Mouse (Mus musculus) adrenal gland, adult (tissue): ENCODE results near the gene Galnt12.

ENCODE experiments used
- DNase-seq, 2 experiments: peaks; one replicate each; pipeline ENCODE4 v3.0.0; 2022 to 2023; ENCODE audit warnings: low spot score in 1 of 2; ENCODE audit not compliant: inconsistent age in 2 of 2

Gene Galnt12

DNA sequence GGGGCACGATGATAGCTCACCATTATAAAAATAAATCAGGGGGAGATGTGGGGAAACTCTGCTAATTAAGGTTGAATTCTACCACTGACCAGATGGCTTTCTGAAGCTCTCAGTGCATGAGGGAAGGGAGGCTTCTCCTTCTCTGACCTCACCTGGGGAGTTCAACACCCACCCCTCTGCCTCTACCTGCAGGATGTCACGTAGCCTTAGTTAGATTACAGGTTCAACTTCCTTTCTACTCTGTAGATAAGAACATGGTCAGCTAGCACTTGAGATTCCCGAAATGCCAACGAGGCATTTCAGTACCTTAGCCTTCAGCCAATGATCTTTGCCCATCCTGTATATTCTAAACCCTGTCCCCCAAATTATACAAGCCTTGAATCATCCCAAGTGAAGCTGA, 54.9 kb downstream of the Galnt12 start:
- DNase-seq, result no peak

GRCm38 (mm10) chr4:47149963-47150362, 58.3 kb downstream of the Galnt12 start:
- peak in 1 of 2 experiments; percentile 47 for DNase-seq

- DNase-seq, result no peak
Observed at GRCm38 (mm10) chr4:47150806-47151205, 59.1 kb downstream of the Galnt12 start.

DNA sequence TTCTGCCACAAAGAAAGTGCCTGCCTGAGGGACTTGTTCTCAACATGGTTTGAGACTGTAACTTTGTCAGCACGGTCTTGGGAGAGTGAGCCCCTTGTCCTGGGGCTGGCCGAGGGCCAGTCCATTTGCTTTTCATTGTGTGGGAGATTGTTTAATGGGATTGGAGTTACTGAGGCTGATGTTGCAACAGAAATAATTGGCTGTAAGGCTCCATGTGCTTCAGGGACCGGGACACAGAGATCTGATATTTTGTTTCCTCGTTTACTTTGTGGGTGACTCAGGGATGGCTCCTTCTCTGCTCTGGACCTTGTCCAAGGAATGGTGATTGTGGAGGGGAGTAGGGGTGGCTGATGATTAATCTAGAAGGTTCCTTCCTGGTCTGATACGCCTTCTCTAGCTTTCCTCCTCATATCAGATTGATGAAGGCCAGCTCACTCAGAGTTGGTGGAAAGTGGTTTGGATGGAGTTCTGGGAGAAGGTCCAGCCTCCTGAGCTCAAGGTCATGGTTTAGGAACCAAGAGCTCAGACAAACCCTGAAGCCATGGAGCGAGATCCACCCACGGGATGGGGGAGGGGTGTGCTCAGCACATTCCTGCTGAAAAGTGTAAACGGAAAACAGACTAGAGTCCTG, 60.0 kb downstream of the Galnt12 start:
- peak; percentile 70 to 73 for DNase-seq

DNA sequence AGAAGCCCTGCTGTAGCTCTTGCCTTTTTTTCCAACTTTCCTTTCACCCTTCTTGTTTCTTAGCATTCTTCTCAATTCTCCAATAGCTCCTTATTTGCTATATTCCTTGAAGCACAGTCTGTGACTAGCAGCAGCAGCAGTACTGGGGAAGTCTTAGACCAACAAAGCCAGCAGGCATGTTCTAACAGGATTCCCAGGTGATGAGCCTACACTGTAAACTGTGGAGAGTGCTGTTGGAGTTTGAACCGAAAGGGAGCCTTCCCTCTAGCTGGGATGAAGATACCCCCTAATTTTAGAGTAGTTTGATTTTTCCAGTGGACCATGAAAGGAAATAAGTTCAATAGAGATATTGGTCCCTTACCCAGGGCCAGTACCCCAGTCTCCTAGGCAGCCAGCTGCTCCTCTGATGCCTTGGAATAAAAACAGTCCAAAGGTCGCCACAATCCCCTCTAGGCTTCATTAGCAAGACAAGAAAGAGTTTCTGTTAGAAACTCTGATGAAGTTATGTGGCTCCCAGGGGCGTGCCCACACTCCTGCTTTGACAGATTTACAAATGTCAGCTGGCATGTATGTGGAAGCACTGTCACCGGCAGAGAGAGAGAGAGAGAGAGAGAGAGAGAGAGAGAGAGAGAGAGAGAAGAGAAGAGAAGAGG, 69.5 kb downstream of the Galnt12 start:
- DNase-seq, result no peak

GRCm38 (mm10) chr4:47161756-47162587, 70.3 kb downstream of the Galnt12 start:
- DNase-seq, result no peak

DNA sequence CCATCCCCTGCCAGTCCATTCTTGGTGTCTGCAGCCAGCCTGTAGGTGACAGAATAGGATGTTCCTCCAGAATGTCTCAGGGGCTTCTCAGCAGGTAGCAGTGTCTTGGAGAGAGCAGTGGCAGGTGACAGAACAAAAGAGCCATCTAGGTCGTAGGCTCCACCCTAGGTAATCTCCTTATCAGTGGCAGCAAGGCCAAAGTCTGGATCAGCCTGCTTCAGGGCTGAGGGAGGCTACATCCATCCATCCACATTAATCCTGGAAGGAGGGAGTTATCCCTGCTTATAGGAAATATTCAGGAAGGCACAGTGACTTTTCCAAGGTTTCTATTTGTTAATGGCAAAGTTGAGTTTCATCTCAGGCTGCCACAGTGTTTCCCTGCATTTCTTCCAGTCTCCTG, 80.6 kb downstream of the Galnt12 start:
- no peak for DNase-seq
